Mouse (Mus musculus): ENCODE measurements around the gene Cyp11a1. TPM values are rescaled to one million over a fixed set of nuclear protein-coding genes. Genes with fewer than 3 reads are reported as not detected.
A peak's percentile ranks its signal among the peaks of the same experiment; 100 is the strongest.

Cyp11a1 gene
- total and polyA plus RNA-seq, 2 experiments from 2014 or later = 0.22 to 1.3 TPM

DNA sequence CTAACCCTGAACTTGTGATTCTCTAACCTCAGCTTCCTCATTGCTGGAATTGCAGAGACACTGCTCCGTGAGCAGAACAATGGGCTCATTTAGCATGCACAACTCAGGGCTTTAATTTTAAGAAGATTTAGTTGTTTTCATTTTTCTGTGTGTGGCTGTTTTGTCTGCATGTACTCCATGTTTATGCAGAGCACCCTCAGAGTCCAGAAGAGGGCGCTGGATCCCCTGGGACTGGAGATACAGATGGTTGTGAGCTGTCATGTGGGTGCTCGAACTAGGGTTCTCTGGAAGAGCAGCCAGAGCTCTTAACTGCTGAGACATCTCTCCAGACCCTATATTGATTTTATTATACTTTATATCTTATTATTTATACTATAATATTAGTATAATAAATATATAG lies 3.4 kb downstream of the Cyp11a1 start:
- Histone ChIP-seq H3K27ac (ENCODE audit: low read depth, low read length) (no peak overlapping the region), H3K36me3 (ENCODE audit: insufficient read depth, low read length) (no peaks in the 10 kb centered on the region), H3K27me3 (ENCODE audit: insufficient read depth, low read length) (no peaks in the 10 kb centered on the region), H3K4me3 (ENCODE audit: low read depth, low read length) (no peak overlapping the region), H3K9ac (replicated peaks; ENCODE audit: low read length, poor library complexity, severe bottlenecking) (no peak overlapping the region), H3K9me3 (ENCODE audit: low read length) (no peaks in the 10 kb centered on the region), H3K4me2 (ENCODE audit: low read depth, low read length, poor library complexity, severe bottlenecking) (no peak overlapping the region), H3K4me1 (ENCODE audit: insufficient read depth, low read length) (peaks cover 4% of the 10 kb centered on the region)
- ATAC-seq (ENCODE audit: low FRiP score) = no peak
- WGBS = 38% methylated on average over 3 of the region's 3 CpGs
- TF ChIP-seq CTCF (IDR thresholded peaks at IDR 0.05) = peak; percentile 43
- DNase-seq (ENCODE audit: low spot score) = no peak

DNA sequence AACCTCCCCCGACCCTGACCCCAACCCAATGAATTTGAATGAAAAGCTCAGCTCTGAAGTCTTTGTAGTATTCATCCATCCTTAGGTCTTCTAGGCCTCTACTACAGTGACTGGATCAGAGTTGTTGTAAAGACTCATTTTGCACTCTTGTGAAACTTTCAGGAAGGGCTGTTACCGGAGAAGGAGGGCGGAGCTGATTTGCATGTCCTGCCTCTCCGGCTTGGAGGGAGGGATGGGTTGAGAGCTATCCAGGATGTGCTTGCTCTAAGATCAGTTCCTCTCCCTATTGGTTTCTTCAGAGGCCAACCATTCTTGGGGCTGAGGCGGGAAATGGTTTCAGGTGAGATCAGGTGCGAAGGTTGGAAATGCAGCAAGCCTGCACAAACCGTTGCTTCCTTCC lies 4.8 kb downstream of the Cyp11a1 start:
- no peaks in the 10 kb centered on the region for H3K9me3 ChIP-seq (ENCODE audit: low read length)
- no peak overlapping the region for H3K9ac ChIP-seq (replicated peaks; ENCODE audit: low read length, poor library complexity, severe bottlenecking)
- ATAC-seq (ENCODE audit: low FRiP score) (no peak), DNase-seq (ENCODE audit: low spot score) (no peak)
- H3K36me3 ChIP-seq (ENCODE audit: insufficient read depth, low read length) = no peaks in the 10 kb centered on the region
- 63% methylated on average over 7 of the region's 7 CpGs for WGBS
- no peak overlapping the region for H3K4me2 ChIP-seq (ENCODE audit: low read depth, low read length, poor library complexity, severe bottlenecking)
- no peak for TF ChIP-seq CTCF (IDR thresholded peaks at IDR 0.05)
- no peak overlapping the region for H3K27ac ChIP-seq (ENCODE audit: low read depth, low read length)
- H3K4me1 ChIP-seq (ENCODE audit: insufficient read depth, low read length) = peaks cover 4% of the 10 kb centered on the region
- no peak overlapping the region for H3K4me3 ChIP-seq (ENCODE audit: low read depth, low read length)
- H3K27me3 ChIP-seq (ENCODE audit: insufficient read depth, low read length) = no peaks in the 10 kb centered on the region

DNA sequence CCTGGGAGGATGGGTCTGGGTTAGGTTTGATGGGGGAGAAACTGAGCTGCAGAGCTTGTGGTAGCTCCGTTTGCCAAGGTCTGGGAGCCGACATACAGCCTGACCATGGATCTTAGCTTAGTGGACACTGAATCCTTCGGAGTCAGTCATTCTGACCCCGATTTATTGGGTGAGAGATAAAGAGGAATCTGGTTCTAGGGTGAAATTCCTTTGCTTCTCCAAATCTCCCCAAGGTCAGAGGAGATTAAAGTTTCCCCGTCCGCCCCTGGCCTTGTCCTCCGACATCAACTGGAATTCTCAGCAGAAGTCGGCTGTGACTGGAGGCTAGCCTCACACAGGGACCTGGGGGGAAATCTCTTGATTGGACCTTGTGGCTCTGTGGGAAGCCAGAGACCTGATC lies 5.3 kb downstream of the Cyp11a1 start:
- no peak for TF ChIP-seq CTCF (IDR thresholded peaks at IDR 0.05)
- Histone ChIP-seq H3K4me1 (ENCODE audit: insufficient read depth, low read length) (peaks cover 4% of the 10 kb centered on the region), H3K9ac (replicated peaks; ENCODE audit: low read length, poor library complexity, severe bottlenecking) (no peak overlapping the region), H3K4me3 (ENCODE audit: low read depth, low read length) (no peak overlapping the region), H3K36me3 (ENCODE audit: insufficient read depth, low read length) (no peaks in the 10 kb centered on the region), H3K4me2 (ENCODE audit: low read depth, low read length, poor library complexity, severe bottlenecking) (no peak overlapping the region), H3K27ac (ENCODE audit: low read depth, low read length) (no peak overlapping the region), H3K27me3 (ENCODE audit: insufficient read depth, low read length) (no peaks in the 10 kb centered on the region), H3K9me3 (ENCODE audit: low read length) (no peaks in the 10 kb centered on the region)
- DNase-seq (ENCODE audit: low spot score) (no peak), ATAC-seq (ENCODE audit: low FRiP score) (no peak)
- WGBS = 80% methylated on average over 8 of the region's 8 CpGs

DNA sequence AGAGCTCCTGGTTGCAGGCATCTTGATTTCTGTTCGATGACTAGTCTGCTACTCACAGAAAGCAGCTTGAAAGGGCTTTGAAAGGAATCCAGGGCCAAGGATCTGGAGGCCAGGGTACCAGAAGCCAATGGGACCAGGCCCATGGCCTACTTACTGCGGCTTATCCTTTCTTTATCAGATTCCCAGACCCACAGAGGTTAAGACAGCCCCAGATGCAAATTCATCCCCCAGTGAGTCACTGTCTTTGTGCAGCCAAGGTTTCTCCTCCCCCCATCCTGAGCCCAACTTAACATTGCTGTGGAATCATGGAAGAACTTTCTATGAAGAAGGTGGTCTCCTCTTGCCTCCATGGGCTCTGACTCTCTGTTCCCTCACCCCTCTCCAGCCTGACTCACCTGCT lies 6.3 kb downstream of the Cyp11a1 start:
- DNase-seq (ENCODE audit: low spot score) (no peak), ATAC-seq (ENCODE audit: low FRiP score) (no peak)
- WGBS = 65% methylated on average over 2 of the region's 2 CpGs
- Histone ChIP-seq H3K27ac (ENCODE audit: low read depth, low read length) (no peak overlapping the region), H3K9me3 (ENCODE audit: low read length) (no peaks in the 10 kb centered on the region), H3K4me3 (ENCODE audit: low read depth, low read length) (no peak overlapping the region), H3K36me3 (ENCODE audit: insufficient read depth, low read length) (no peaks in the 10 kb centered on the region), H3K27me3 (ENCODE audit: insufficient read depth, low read length) (no peaks in the 10 kb centered on the region), H3K4me1 (ENCODE audit: insufficient read depth, low read length) (peaks cover 4% of the 10 kb centered on the region), H3K9ac (replicated peaks; ENCODE audit: low read length, poor library complexity, severe bottlenecking) (no peak overlapping the region), H3K4me2 (ENCODE audit: low read depth, low read length, poor library complexity, severe bottlenecking) (no peak overlapping the region)
- no peak for TF ChIP-seq CTCF (IDR thresholded peaks at IDR 0.05)

DNA sequence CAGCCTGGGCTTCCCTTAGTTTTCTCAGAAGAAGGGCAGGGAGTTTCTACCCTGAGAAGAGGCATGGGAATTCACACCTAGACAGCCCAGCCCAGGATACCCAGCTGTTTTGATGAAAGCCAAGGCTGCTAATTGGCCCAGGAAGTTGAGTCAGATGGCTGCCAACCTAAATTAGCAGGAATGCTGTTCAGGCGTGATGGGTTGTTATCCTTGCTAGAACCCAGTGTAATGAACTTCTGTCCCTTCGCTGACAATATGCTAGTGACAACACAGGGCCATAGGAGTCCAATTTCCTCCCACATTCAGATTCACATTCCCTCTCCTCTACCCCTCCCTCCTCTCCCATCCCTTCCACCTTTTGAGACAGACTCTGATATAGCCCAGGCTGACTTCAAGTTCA lies 6.7 kb downstream of the Cyp11a1 start:
- TF ChIP-seq CTCF (IDR thresholded peaks at IDR 0.05) = no peak
- Histone ChIP-seq H3K27ac (ENCODE audit: low read depth, low read length) (no peak overlapping the region), H3K4me3 (ENCODE audit: low read depth, low read length) (no peak overlapping the region), H3K9ac (replicated peaks; ENCODE audit: low read length, poor library complexity, severe bottlenecking) (no peak overlapping the region), H3K36me3 (ENCODE audit: insufficient read depth, low read length) (no peaks in the 10 kb centered on the region), H3K4me1 (ENCODE audit: insufficient read depth, low read length) (peaks cover 4% of the 10 kb centered on the region), H3K4me2 (ENCODE audit: low read depth, low read length, poor library complexity, severe bottlenecking) (no peak overlapping the region), H3K9me3 (ENCODE audit: low read length) (no peaks in the 10 kb centered on the region), H3K27me3 (ENCODE audit: insufficient read depth, low read length) (no peaks in the 10 kb centered on the region)
- 72% methylated on average over 2 of the region's 2 CpGs for WGBS
- ATAC-seq (ENCODE audit: low FRiP score) = no peak
- DNase-seq (ENCODE audit: low spot score) = peak; percentile 47

DNA sequence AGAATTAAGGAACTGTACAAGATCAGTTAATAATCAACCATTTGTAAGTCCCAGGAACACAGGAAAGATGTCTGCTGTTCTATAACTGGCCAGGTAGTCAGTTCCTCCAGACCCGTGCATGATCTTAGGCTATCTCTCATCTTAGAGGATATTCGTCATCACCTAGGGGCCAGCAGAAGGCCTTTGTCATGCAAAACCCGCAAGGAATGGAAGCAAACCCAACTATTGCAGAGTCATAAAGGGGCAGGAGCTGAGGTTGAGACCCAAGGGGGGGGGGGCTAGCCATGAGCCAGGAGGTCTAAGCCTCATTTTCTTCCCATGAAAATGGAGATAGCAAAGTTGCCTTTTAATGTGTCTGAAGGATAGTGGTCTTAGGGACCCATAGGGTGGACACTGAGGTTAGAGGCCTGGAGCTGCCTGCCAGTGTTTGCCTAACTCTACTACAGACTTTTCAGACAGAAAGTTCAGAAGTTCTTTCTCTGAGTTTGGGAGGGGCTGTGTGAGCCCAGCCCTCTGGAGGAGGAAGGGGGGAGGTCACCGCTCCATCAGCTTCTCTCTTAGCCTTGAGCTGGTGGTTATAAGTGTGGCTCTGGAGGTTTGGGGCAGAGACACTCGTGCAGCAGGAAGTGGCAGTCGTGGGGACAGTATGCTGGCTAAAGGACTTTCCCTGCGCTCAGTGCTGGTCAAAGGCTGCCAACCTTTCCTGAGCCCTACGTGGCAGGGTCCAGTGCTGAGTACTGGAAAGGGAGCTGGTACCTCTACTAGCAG lies 8.4 kb downstream of the Cyp11a1 start:
- no peak overlapping the region for H3K4me2 ChIP-seq (ENCODE audit: low read depth, low read length, poor library complexity, severe bottlenecking)
- ATAC-seq (ENCODE audit: low FRiP score) (no peak), DNase-seq (ENCODE audit: low spot score) (no peak)
- H3K9ac ChIP-seq (replicated peaks; ENCODE audit: low read length, poor library complexity, severe bottlenecking) = no peak overlapping the region
- H3K4me3 ChIP-seq (ENCODE audit: low read depth, low read length) = no peak overlapping the region
- no peak for TF ChIP-seq CTCF (IDR thresholded peaks at IDR 0.05)
- no peaks in the 10 kb centered on the region for H3K27me3 ChIP-seq (ENCODE audit: insufficient read depth, low read length)
- no peaks in the 10 kb centered on the region for H3K4me1 ChIP-seq (ENCODE audit: insufficient read depth, low read length)
- no peaks in the 10 kb centered on the region for H3K36me3 ChIP-seq (ENCODE audit: insufficient read depth, low read length)
- no peak overlapping the region for H3K27ac ChIP-seq (ENCODE audit: low read depth, low read length)
- H3K9me3 ChIP-seq (ENCODE audit: low read length) = no peaks in the 10 kb centered on the region
- 67% methylated on average over 8 of the region's 8 CpGs for WGBS

Data from midbrain, postnatal 0 days (tissue).